Mouse (Mus musculus): ENCODE data around the gene Il1rl2. TPM values are rescaled to one million over a fixed set of nuclear protein-coding genes. Genes with fewer than 3 reads are reported as not detected.

The Il1rl2 gene
- total RNA-seq, 1 experiment from 2014 or later = 0.70 TPM

DNA sequence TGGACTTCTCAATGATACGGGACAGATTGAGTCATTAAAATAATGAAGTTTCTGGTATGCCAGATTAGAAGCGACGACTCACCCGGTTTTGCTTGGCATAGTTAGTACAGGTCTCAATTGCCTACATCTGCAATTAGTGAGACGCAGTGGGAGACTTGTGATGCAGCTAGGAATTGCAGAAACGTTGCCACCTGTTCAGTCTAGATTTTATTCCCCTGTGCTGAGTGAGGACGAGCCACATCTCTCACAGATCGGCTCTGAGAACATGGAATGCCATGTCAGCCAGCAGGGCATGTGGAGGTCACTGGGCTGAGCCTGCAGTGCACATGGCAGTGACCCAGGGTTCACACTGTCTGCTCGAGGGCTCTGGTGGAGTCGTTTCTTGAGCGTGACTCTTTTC lies 38.4 kb downstream of the Il1rl2 start:
- no peak for ATAC-seq (ENCODE audit: extremely low read depth, insufficient number of reproducible peaks, low FRiP score, poor library complexity, severe bottlenecking)

DNA sequence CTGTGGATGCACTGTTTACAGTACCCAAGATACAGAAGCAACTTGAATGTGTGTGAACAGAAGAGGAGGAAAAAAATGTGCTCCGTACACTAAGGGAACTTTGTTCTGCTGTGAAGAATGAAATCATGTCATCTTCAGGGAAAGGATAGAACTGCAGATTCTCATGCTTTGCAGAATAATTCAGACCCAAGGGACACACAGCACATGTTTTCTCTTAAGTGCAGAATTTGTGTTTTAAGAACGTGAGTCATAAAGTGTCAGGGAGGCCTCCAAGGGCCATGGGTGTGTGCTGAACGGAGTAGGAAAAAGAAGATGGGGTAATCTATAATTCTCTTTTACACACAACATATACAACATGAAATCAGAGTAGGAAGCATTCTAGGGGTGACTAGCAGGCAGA lies 48.5 kb downstream of the Il1rl2 start:
- ATAC-seq (ENCODE audit: extremely low read depth, insufficient number of reproducible peaks, low FRiP score, poor library complexity, severe bottlenecking) = no peak

DNA sequence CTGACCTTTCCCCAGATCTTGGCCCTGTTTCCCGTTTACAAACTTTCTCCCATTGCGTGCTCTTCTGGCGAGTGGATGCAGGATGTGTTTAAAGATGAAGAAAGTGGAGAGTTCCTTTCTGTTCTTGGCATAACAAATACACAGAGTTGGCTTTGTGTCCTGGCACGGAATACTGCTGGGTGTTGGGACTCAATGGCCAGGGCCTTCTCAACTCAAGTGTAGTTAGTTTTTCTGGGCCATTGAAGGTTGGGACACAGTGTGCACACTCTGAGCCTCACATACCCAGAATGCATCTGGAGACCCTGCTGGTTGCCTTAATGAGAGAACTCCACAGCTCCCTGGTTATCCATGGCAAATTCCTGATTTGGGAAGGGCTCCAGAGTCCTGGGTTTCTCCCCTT lies 50.7 kb downstream of the Il1rl2 start:
- no peak for ATAC-seq (ENCODE audit: extremely low read depth, insufficient number of reproducible peaks, low FRiP score, poor library complexity, severe bottlenecking)

DNA sequence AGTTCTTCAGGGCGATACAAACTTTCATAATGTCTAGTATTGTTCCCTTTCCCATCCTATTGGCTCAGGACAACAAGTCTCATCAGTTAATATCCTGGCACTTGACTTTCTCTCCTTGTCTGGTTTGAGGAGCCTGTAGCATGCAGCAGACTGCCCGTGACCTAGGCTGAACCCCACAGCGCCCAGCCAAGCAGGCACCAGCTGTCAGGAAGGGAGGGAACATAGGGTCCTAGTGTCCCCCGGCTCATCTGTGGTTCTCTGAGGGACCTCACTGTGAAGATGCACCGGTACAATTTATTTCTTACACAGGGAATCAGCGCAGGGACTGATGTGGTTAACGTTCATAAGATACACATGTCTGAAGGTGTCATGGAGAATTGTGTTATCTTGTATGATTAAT lies 52.3 kb downstream of the Il1rl2 start:
- no peak for ATAC-seq (ENCODE audit: extremely low read depth, insufficient number of reproducible peaks, low FRiP score, poor library complexity, severe bottlenecking)

DNA sequence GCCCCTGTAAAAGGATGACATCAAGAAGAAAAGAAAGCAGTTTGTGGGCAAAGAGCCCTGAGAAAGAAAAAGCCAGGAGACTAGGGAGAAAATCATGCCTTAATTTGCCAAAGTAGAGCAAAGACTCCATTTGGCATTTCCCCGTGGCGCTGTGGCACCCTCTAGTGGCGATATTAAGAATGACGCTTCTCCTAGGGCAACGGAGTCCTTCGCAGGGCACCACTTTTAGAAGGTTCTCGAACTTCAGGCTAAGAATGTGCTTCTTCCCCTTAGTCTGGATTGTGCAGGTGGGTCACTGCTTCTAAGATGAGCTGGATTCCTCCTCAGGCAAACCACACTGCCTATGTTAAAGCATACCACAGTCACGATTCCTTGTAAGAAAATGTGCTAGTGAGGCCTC lies 54.4 kb downstream of the Il1rl2 start:
- peak; percentile 54; the same call in 1 of the 2 replicates for ATAC-seq (ENCODE audit: extremely low read depth, insufficient number of reproducible peaks, low FRiP score, poor library complexity, severe bottlenecking)

DNA sequence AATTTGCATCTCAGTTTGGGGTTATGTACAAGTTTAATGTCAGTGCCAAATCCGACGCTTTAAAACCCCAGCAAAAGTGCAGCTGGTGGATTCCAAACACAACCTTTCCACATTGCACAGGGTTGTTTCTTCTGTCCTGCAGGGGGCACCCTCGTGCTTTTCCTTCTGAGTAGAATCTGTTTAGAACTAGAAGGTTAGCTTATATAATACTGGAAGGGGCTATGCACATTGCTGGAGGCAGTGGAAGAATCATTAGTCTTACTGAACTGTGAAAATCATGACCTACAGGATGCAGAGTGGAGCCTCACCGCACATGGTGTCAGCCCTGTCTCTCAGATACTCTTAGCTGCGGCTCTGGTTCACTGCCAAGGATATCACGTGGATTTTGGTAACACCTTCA lies 55.7 kb downstream of the Il1rl2 start:
- ATAC-seq (ENCODE audit: extremely low read depth, insufficient number of reproducible peaks, low FRiP score, poor library complexity, severe bottlenecking) = peak; percentile 42

DNA sequence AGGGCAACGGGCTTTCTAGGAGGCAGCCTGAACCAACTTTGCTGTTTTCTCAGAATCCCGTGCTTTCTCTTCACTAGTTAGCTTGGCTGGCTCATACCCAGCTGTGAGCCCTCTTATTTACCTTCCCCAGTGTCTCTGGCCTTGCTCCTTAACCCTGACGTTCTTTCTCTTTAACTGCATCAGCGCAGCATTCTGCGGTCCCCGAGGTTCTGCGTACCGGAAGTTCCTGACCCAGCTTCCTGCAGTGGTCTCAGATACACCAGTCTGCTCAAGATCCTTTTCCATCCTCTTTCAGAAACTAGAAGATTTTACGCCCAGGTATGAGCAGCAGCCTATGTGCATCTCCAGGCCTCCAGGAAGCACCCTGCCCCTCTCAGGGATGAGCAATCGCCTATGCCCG lies 56.6 kb downstream of the Il1rl2 start:
- ATAC-seq (ENCODE audit: extremely low read depth, insufficient number of reproducible peaks, low FRiP score, poor library complexity, severe bottlenecking) = no peak

DNA sequence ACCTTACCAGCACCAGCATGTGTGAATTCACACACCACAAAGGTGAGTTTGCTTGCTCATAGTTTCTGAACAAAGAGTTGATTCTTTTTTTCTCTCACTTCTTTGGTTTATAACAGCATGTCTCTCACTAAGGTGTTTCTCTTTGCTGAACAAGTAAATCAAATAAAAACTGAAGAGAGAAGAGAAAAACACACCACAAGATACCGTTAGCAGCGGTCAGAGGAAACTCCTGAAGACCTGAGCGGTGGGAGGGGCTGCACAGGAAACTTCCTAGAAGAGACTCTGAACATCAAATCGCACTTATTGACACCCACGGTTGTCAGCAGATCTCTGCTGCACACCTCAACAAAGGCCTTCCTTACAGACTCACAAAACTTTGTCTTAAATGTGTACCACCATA lies 58.4 kb downstream of the Il1rl2 start:
- no peak for ATAC-seq (ENCODE audit: extremely low read depth, insufficient number of reproducible peaks, low FRiP score, poor library complexity, severe bottlenecking)

DNA sequence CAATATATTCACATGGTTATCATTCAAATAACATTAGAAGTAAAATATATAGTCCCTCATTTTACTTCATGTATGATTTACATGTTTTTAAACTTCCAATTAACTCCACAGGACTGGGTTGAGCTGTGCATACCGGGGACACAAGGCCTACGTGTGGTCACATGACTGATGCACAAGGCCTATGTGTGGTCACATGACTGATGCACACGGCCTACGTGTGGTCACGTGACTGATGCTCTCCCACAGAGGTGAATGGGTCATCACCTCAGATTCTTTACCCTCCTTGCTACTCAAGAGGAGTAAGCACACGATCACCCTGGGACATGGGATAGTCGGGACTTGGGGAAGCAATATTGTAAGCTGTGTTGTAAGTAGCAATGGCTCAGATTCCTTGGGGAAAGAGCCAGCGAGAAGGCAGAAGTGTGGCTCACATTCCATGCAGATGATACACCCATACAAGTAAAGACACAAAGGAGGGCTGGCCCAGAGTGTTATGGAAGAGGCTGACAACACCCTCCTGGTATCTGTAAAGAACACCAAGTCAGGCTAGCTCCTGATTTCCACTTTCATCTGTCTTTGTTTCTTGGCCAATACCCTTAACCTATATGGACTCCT lies 60.6 kb downstream of the Il1rl2 start:
- ATAC-seq (ENCODE audit: extremely low read depth, insufficient number of reproducible peaks, low FRiP score, poor library complexity, severe bottlenecking) = no peak

DNA sequence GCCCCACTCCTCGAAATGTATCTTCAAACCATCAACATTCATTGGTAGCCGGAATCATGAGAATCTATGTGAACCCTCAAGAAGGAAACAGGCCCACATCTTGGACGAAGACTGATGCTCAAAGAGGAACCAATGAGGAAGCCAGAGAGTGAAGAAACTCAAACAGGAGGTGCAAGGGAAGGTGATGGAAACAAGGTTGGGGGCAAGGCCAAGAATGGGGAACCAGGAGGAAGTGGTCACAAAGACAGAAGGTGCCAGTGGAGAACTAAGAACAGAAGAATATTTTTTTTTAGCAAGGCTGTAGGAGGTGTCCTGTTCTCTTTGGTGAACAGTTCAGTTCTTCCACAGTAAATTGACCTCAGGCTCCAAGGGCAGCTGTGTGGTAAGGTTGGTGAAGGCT lies 67.0 kb downstream of the Il1rl2 start:
- peak; percentile 57 for ATAC-seq (ENCODE audit: extremely low read depth, insufficient number of reproducible peaks, low FRiP score, poor library complexity, severe bottlenecking)

DNA sequence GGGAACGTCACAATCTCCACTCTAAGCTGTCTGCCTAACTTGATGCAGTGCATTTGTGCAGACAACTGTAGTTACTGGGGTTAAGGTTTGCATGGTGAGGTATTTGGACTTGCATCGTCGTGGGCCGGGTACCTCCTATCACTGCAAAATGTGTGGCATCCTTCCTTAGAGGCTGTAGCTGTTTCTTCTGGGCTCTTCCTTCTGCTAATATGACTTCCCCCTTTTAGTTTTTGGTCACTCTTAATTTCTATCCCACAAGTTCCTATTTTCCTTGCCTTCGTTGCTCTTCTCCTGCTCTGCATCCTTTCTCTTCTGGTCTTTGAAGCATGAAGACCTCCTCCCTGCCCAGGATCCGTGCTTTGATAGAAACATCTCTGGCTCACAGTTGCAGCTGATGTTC lies 68.1 kb downstream of the Il1rl2 start:
- no peak for ATAC-seq (ENCODE audit: extremely low read depth, insufficient number of reproducible peaks, low FRiP score, poor library complexity, severe bottlenecking)

DNA sequence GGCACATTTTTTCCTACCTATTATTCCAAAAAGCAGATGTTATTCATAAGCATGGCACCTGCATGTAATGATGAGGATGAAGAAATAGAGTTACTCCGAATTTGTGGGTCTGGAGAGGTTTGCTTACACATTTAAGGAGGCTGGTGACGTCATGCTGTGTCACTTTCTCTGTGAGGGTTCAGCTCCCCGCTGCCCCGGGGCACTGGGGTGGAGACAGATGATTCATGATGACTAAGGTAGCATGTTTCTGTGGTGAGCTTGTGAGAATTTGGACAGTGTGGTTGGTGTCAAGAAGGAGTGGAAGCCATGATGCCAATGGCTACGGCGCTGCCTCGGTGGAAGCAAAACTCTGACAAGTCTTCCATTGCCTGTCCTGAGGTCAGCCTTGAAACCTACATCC lies 68.8 kb downstream of the Il1rl2 start:
- ATAC-seq (ENCODE audit: extremely low read depth, insufficient number of reproducible peaks, low FRiP score, poor library complexity, severe bottlenecking) = peak; percentile 45; the same call in 1 of the 2 replicates

DNA sequence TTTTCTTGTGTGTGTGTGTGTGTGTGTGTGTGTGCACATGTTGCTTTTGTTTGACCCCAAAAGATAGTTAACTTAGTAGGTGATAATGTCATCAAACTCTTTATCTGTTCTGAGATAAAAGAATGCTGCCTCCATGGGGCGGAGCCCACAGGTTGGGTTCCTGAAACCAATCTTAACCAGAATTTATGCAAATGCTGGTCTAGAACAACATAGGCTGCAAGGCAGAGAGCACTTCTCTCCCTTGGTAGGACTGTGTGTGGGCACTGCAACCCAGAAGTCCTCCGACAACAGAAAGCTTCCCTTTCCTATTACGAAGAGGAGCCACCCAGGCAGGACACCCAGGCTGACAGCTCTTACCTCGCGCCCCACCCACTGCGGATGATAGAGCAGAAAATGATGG lies 75.2 kb downstream of the Il1rl2 start:
- ATAC-seq (ENCODE audit: extremely low read depth, insufficient number of reproducible peaks, low FRiP score, poor library complexity, severe bottlenecking) = no peak

DNA sequence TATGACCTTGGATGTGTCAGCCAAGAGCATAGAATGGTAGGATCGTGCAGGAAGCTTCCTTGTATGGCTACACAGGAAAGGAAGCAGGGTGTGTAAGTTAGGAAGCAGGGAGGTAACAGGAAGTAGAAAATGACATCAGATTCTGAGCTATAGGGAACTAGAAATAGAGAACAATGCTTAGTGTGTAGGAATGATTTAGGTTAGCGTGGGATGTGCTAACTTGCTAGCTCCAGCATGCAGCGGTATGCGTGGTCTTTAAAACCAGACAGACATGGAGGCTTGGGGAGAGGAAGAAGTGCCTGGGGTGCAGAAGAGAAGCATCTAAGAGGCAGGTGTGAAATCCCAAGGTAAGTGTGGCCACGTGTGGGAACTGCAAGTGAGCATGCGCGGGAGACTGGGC lies 80.3 kb downstream of the Il1rl2 start:
- ATAC-seq (ENCODE audit: extremely low read depth, insufficient number of reproducible peaks, low FRiP score, poor library complexity, severe bottlenecking) = peak; percentile 51; the same call in 1 of the 2 replicates

DNA sequence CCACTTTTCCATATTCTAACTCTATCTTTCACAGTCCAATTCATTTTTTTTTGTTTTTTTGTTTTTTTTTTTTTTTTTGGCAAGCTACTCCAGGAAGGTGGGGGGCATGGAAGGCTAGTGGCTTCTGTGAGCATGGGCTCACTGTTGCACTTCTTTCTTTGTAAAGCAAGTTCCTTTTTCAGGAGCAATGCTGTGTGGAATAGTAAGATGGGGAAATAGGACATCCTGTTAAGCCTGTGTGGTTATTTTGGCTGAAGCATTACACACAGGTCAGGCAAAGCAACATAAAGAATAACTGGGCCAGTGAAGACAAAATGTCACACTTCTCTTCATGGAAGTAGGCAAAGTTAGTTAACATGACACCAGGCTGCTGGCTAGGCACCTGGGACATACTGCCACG lies 85.5 kb downstream of the Il1rl2 start:
- ATAC-seq (ENCODE audit: extremely low read depth, insufficient number of reproducible peaks, low FRiP score, poor library complexity, severe bottlenecking) = no peak

DNA sequence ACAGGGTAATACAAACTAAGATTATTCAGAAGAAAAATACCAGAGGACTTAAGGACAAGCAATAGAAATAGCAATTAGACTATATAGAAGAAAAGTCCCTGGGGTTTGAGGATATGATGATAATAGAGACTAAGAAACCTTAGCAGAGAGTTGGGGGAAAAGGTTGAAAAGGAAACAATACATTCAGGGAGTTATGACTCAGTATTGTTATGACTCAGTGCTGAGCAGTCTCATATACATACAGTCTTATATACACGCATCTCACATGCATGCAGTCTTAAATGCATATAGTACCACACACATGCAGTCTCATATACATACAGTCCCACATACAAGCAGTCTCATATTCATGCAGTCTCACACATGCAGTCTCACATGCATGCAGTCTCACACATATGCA lies 88.6 kb downstream of the Il1rl2 start:
- no peak for ATAC-seq (ENCODE audit: extremely low read depth, insufficient number of reproducible peaks, low FRiP score, poor library complexity, severe bottlenecking)

DNA sequence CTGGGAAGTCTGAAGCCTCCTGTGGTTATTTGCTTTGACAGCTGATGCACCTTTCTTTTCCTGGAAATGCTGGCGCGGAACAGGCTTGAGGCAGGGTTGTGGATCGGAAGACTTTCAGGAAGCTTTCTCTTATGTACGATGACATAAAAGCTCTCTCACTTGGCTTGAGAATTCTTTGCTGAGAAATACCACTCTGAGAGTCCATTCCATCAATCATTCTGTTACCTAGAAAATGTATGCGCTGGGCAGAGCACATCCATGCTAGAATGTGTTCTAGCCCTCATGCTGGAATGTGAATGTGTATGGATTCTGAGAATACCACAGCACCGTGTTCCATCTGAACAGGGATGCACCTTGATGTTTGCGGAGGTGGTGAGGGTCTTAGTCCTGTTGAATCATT lies 89.9 kb downstream of the Il1rl2 start:
- no peak for ATAC-seq (ENCODE audit: extremely low read depth, insufficient number of reproducible peaks, low FRiP score, poor library complexity, severe bottlenecking)

DNA sequence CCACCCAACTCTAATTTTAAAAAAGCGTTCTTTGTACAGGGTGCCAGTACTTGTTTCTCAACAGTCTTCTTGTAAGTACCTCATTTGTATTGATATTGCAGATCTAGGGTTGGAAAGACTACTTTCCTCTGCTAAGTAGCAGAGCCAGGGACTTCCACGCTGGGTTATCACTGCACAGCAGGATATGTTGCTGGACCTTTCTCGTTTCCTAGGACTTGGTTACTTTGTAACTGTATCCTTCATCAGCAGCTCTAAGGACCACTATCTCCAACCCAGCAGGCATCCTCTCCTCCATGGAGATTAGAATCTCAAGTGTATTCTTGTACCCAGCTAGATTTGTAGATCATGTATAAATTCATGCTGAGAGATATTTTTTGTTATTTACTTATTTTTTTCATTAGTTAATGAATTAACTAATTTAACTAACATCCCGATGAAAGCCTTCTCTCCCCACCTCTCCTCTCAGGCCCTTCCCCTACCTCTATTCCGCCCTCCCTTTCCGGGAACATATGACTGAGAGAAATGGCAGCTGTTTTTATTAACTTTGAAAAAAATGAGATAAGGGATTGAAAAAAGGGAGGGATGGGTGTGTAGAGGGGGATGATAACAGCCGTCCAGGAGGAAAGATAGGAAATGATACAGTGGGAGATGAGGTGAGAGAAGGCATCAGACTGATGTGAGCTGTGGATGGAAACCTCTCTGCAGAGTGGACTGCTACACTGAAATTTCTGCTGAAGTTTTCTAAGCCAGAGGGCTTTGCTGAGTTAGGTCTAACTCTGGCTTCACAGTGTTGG lies 90.7 kb downstream of the Il1rl2 start:
- ATAC-seq (ENCODE audit: extremely low read depth, insufficient number of reproducible peaks, low FRiP score, poor library complexity, severe bottlenecking) = no peak

DNA sequence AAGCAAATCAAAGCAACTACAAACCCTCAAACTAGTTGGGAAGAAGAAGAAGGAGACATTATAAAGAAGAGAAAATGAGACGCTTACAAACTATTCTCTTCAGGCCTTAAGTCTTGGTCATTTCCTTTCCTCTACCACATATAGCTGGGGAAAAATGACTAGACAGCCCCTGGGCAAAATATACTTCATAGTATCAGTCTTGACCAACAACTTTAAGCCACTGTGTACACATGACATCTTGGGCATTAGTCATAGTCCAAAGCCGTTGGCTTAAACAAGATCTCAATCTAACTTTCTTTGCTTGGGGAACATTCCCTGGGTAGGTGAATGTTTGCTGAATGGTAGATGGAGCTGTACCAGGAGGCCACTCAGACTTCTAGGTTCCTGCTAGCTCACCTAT lies 92.6 kb downstream of the Il1rl2 start:
- no peak for ATAC-seq (ENCODE audit: extremely low read depth, insufficient number of reproducible peaks, low FRiP score, poor library complexity, severe bottlenecking)
